Mouse (Mus musculus) hindbrain, postnatal 0 days (tissue): ENCODE data around the gene Gm28043. TPM values are rescaled to one million over a fixed set of nuclear protein-coding genes. Genes with fewer than 3 reads are reported as not detected.

Experiments used
- ATAC-seq: fragments of 200-750 bp; cut with Nextera tagmentation; 2 replicates; pipeline ENCODE4 v1.8.0; 2017; ENCODE audit warnings: mild to moderate bottlenecking, moderate TSS enrichment, moderate library complexity
- DNase-seq: peaks from one replicate; pipeline ENCODE4 v3.0.0-alpha.2; 2015; ENCODE audit warnings: low spot score
- H3K27ac ChIP-seq: fragments of 300-500 bp; sonication (generic); 2 replicates; pipeline ENCODE4 v1.5.1; 2014; ENCODE audit warnings: mild to moderate bottlenecking
- H3K27me3 ChIP-seq: fragments of 300-500 bp; sonication (generic); 2 replicates; pipeline ENCODE4 v1.6.1; 2014; ENCODE audit warnings: low read length, mixed read lengths; ENCODE audit not compliant: insufficient read depth
- H3K36me3 ChIP-seq: fragments of 300-500 bp; sonication (generic); 2 replicates; pipeline ENCODE4 v1.6.1; 2014; ENCODE audit warnings: low read length, mixed read lengths; ENCODE audit not compliant: insufficient read depth
- H3K4me1 ChIP-seq: fragments of 300-500 bp; sonication (generic); 2 replicates; pipeline ENCODE4 v1.6.1; 2014; ENCODE audit warnings: antibody characterized with exemption, low read length, mixed read lengths; ENCODE audit not compliant: insufficient read depth
- H3K4me2 ChIP-seq: fragments of 300-500 bp; sonication (generic); 2 replicates; pipeline ENCODE4 v1.6.1; 2014; ENCODE audit warnings: low read depth, mild to moderate bottlenecking, low read length, moderate library complexity, mixed read lengths
- H3K4me3 ChIP-seq: fragments of 300-500 bp; sonication (generic); 2 replicates; pipeline ENCODE4 v1.5.1; 2014; ENCODE audit warnings: low read length
- H3K9ac ChIP-seq: fragments of 300-500 bp; sonication (generic); replicated peaks from 2 replicates; pipeline ENCODE4 v1.6.1; 2014; ENCODE audit warnings: mild to moderate bottlenecking, low read length, moderate library complexity, mixed read lengths
- H3K9me3 ChIP-seq: fragments of 300-500 bp; sonication (generic); 2 replicates; pipeline ENCODE4 v1.6.1; 2016; ENCODE audit warnings: low read length, mixed read lengths
- CTCF ChIP-seq: IDR thresholded peaks from 2 replicates; pipeline ENCODE4 v1.5.1; 2016; ENCODE audit warnings: antibody characterized with exemption, control low read depth, low read depth
- WGBS: fragments of 180-500 bp; shearing (Covaris S2); extraction: QIAGEN DNeasy Blood & Tissue Kit; methylation state at CpG from one replicate; pipeline ENCODE4 v1.1.7; 2014; 5-methylcytosine and 5-hydroxymethylcytosine counted together
- microRNA-seq, 2 experiments: library from miRNA; unstranded; fragments of <30 nt; microRNA quantifications; one replicate each; pipeline ENCODE4; 2016
- polyA plus RNA-seq: library from polyadenylated mRNA; unstranded; fragments of >200 nt; fragmentation: Nextera tagmentation; extraction: Ambion mirVana; gene quantifications from 2 replicates; pipeline ENCODE4 v1.2.1, GENCODE M21; 2015
- total RNA-seq: library from RNA; depleted of rRNA; stranded (reverse); fragments of >200 nt; gene quantifications from 2 replicates; pipeline ENCODE4 v1.2.3, GENCODE M21; 2014; rRNA removed

Gm28043 gene
- total and polyA plus RNA-seq, 2 experiments from 2014 or later, result 1.9 to 2.6 TPM

DNA sequence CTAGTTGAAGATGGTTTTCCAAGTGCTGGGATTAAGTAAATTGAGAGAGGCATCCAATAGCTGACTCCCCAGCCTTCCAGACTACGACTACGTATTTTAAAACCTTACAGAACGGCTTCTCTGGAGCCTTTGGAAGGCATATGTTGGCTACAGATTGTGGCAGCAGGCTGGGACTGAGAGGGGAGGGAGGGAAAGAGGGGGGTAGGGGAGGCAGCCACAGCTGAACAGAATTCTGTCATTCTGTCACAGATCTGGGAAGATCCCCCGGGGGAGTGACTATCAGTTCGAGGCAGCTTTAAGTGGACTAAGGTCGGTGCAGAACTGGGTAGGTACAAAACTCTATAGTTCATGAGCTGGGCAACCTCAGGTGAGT is 117.3 kb downstream of the Gm28043 start:
- WGBS, result 42% methylated on average over 6 of the region's 6 CpGs
- no peaks in the 10 kb centered on the region for H3K36me3 ChIP-seq
- H3K27me3 ChIP-seq, result no peaks in the 10 kb centered on the region
- no peak for TF ChIP-seq CTCF
- no peak overlapping the region for H3K4me3 ChIP-seq
- H3K27ac ChIP-seq, result peak overlapping the region; percentile 55; the same call in 1 of the 2 replicates
- no peak overlapping the region for H3K4me2 ChIP-seq
- ATAC-seq (no peak), DNase-seq (peak; percentile 46)
- H3K9ac ChIP-seq, result no peak overlapping the region
- H3K9me3 ChIP-seq, result no peaks in the 10 kb centered on the region
- peaks cover 22% of the 10 kb centered on the region; the same call in 1 of the 2 replicates for H3K4me1 ChIP-seq

DNA sequence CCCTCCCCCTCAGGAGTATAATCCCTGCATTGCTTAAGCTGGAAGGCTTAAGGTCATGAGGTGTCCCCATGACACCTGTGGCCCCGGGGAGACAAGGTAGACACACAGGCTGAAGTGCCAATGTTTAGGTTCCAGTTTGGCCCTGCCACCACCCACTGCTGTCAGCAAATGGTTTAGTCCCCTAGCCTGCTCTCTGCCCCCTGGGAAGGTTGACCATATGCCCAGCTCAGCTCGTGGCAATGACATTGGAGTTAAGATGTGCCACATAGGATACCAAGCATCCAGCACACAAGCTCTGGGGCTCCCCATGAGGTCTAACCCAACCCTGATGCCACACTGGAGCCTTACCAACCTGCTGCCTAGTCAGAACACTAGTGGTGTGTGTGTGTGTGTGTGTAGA is 117.8 kb downstream of the Gm28043 start:
- Histone ChIP-seq H3K4me1 (peaks cover 22% of the 10 kb centered on the region; the same call in 1 of the 2 replicates), H3K36me3 (no peaks in the 10 kb centered on the region), H3K4me3 (no peak overlapping the region), H3K27ac (no peak overlapping the region), H3K4me2 (no peak overlapping the region), H3K9me3 (no peaks in the 10 kb centered on the region), H3K9ac (no peak overlapping the region), H3K27me3 (no peaks in the 10 kb centered on the region)
- no peak for ATAC-seq
- no peak for DNase-seq
- 68% methylated on average over 2 of the region's 2 CpGs for WGBS
- no peak for TF ChIP-seq CTCF

DNA sequence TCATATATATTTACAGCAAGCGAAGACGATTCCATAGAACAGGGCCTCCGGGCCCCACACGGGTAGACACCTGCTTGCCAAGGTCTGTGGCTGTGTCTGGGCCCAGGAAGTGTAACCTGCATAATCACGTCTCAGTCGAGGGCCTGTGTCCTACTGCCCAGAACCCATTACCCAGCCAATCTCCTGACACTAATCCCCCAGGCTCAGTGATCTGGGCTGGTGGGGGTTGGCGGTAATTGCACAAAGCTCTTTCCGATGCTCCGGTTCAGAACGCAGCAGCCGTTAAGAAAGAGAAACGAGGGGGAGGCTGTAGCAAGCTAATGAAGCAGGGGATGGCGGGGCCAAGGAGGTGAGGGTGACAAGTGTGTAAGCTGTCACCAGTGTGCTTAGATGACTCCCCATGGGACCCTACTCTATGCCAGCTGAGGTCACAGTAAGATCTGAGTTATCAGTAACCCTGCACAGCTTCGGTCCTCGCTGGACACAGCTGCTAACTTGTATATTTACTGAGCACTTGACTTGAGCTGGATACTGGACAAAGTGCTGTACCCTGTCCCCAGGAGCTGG is 121.9 kb downstream of the Gm28043 start:
- Histone ChIP-seq H3K9ac (no peak overlapping the region), H3K9me3 (no peaks in the 10 kb centered on the region), H3K4me3 (no peak overlapping the region), H3K36me3 (no peaks in the 10 kb centered on the region), H3K4me1 (peaks cover 18% of the 10 kb centered on the region), H3K27ac (0 out of 2 replicates have a peak overlapping the region, but pooled peaks have one; percentile 34), H3K4me2 (no peak overlapping the region), H3K27me3 (no peaks in the 10 kb centered on the region)
- DNase-seq (peak; percentile 39), ATAC-seq (no peak)
- 33% methylated on average over 15 of the region's 15 CpGs for WGBS
- no peak for TF ChIP-seq CTCF

DNA sequence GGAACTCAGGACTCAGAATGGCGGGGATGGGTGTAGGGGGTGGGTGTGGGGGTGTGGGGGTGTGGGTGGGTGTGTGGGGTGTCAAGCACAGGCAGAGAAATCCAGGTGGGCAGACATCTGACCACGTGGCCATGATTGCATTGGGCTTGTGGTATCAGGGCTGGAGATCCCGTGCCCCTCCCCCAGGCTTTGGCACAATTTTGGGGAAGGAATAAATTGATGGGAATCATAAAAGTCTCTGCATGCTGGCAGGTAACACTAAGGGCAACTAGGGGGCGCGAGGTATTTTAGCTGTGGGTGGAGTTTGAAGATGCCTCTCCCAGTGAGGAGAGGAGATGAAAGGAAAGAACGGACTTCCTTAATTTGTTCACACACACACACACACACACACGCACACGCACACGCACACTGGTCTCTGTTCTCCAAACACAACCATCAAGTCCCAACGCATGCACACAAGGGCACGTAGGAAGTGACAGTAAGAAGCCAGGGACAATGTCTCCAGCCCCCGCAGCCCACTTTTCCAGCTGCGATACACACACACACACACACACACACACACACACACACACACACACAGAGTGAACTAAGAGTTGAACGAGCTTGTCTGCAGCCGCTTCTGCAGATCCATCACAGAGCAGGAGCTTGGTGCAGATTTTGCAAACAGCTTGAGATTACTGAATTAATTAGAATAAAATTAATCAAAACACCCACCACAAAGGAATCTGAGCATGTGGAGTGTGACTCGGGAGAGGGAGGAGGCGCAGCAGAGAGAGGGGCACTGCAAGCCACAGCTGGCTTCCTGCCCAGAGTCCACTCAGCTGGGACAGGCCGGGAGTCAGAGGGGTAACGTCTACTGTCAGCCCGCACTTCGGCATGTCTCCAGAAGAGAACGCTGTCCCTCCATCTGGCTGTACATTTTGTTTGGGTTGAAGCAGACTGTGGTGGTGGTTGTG is 123.5 kb downstream of the Gm28043 start:
- Histone ChIP-seq H3K27ac (0 out of 2 replicates have a peak overlapping the region, but pooled peaks have one; percentile 11), H3K27me3 (no peaks in the 10 kb centered on the region), H3K4me1 (peaks cover 16% of the 10 kb centered on the region), H3K9ac (no peak overlapping the region), H3K4me2 (peak overlapping the region; percentile 33; the same call in 1 of the 2 replicates), H3K4me3 (no peak overlapping the region), H3K9me3 (no peaks in the 10 kb centered on the region), H3K36me3 (no peaks in the 10 kb centered on the region)
- WGBS, result 22% methylated on average over 22 of the region's 22 CpGs
- peak; percentile 88 for ATAC-seq
- TF ChIP-seq CTCF, result peak; percentile 73
- DNase-seq, result peak; percentile 92

DNA sequence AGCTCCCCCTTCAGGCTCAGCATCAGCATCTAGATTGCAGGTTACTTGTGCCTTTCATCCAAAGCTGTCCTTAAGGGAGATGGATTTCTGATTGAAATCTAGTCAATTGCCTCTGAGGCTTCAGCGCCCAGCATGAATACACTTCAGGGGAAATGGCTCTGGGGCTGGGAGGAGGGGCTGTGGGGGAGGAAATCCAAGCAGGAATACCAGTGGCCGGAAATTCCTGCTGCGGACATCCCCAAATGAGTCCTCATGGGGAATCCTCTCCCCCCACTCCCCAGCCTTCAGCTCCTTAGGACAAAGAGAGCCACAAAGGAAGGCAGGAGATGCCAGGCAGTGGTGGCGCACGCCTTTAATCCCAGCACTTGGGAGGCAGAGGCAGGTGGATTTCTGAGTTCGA is 132.8 kb downstream of the Gm28043 start:
- TF ChIP-seq CTCF, result no peak
- H3K9me3 ChIP-seq, result no peaks in the 10 kb centered on the region
- H3K4me1 ChIP-seq, result no peaks in the 10 kb centered on the region
- no peak overlapping the region for H3K9ac ChIP-seq
- H3K27me3 ChIP-seq, result no peaks in the 10 kb centered on the region
- WGBS, result 69% methylated on average over 6 of the region's 6 CpGs
- H3K4me2 ChIP-seq, result no peak overlapping the region
- DNase-seq (no peak), ATAC-seq (no peak)
- H3K4me3 ChIP-seq, result no peak overlapping the region
- H3K27ac ChIP-seq, result no peak overlapping the region
- H3K36me3 ChIP-seq, result no peaks in the 10 kb centered on the region

Small RNA genes within 50 kb of the gene (microRNA-seq; reads per million reads assigned to microRNA genes)
- gene Mir7667, result 0 to 0.18 reads per million in 2 experiments

Other genes starting within 250 kb of the Gm28043 start
- 15.4 and 18.9 TPM in 2 replicates for gene Pim1, start 124.1 kb upstream of the Gm28043 start, total RNA-seq
- gene Pim1, start 124.1 kb upstream of the Gm28043 start, polyA plus RNA-seq, result 14.6 and 16.8 TPM in 2 replicates
- gene Gm17657, start 65.2 kb upstream of the Gm28043 start, total RNA-seq, result not detected in 2 replicates
- not detected in 2 replicates for gene Gm17657, start 65.2 kb upstream of the Gm28043 start, polyA plus RNA-seq
- gene Tbc1d22b, start 65.1 kb upstream of the Gm28043 start, total RNA-seq, result 39.4 and 40.4 TPM in 2 replicates
- gene Tbc1d22b, start 65.1 kb upstream of the Gm28043 start, polyA plus RNA-seq, result 21.3 and 26.4 TPM in 2 replicates
- not detected in 2 replicates for gene Tmem217, start 62.5 kb upstream of the Gm28043 start, total RNA-seq
- gene Tmem217, start 62.5 kb upstream of the Gm28043 start, polyA plus RNA-seq, result 0.90 and 1.2 TPM in 2 replicates
- 22.2 and 29.4 TPM in 2 replicates for gene Rnf8, start 86 bp upstream of the Gm28043 start, total RNA-seq
- 71.3 and 73.8 TPM in 2 replicates for gene Rnf8, start 86 bp upstream of the Gm28043 start, polyA plus RNA-seq
- gene Cmtr1, start 45.7 kb downstream of the Gm28043 start, total RNA-seq, result 69.1 and 71.5 TPM in 2 replicates
- gene Cmtr1, start 45.7 kb downstream of the Gm28043 start, polyA plus RNA-seq, result 106 and 116 TPM in 2 replicates
- gene Ccdc167, start 102.2 kb downstream of the Gm28043 start, total RNA-seq, result 9.7 and 14.4 TPM in 2 replicates
- 9.8 and 11.3 TPM in 2 replicates for gene Ccdc167, start 102.2 kb downstream of the Gm28043 start, polyA plus RNA-seq